Mouse (Mus musculus): ENCODE results near the gene Prss3. TPM values are rescaled to one million over a fixed set of nuclear protein-coding genes. Genes with fewer than 3 reads are reported as not detected.
"Not testable (repeated sequence)": the region's sequence is repeated elsewhere in the genome, so short reads cannot be mapped to it uniquely, and the experiment has no call there.

Gene Prss3
- not detected in 2 replicates for polyA plus RNA-seq (2015; fragmentation: Nextera tagmentation; extraction: Ambion mirVana)

- not testable (repeated sequence) for ATAC-seq (ENCODE audit: insufficient number of reproducible peaks, low FRiP score, low TSS enrichment, low read depth)
Observed at GRCm38 (mm10) chr6:41377578-41377977, at the start of gene Prss3. Gene Prss3, minus strand, starts transcription at chr6:41377678.

GRCm38 (mm10) chr6:41392056-41392455, 14.6 kb upstream of the Prss3 start, which contains the start of gene Gm5771:
Gene Gm5771, plus strand, starts transcription at chr6:41392356.
- not testable (repeated sequence) for H3K4me1 ChIP-seq; ATAC-seq (ENCODE audit: insufficient number of reproducible peaks, low FRiP score, low TSS enrichment, low read depth); H3K36me3 ChIP-seq

More at GRCm38 (mm10) chr6:41377578-41377977, at the start of gene Prss3:
- not testable (repeated sequence) for H3K36me3 ChIP-seq, H3K4me2 ChIP-seq, H3K4me1 ChIP-seq, H3K9me3 ChIP-seq, H3K27ac ChIP-seq, H3K9ac ChIP-seq, H3K4me3 ChIP-seq, H3K27me3 ChIP-seq

DNA sequence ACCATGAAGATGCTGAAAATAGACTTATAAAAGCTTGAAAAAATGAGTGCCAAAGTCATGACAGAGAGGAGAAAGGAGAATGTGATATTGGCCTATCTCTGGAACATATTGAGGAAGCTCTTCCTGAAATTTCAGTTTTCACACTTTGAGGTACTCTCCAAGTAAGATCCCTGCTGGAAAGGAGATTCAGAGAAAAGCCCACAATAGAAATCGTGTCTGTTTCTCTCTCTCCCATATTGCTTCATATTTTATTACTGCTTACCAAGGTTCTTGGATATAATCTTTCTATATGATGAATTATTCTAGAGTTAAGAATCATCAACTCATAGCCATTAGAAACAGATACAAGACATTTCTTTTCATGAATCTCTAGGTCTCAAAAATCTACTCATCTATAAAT, 14.2 kb upstream of the Prss3 start:
- H3K4me2 ChIP-seq; H3K27me3 ChIP-seq; H3K9me3 ChIP-seq; H3K4me3 ChIP-seq; H3K9ac ChIP-seq; H3K27ac ChIP-seq; ATAC-seq (ENCODE audit: insufficient number of reproducible peaks, low FRiP score, low TSS enrichment, low read depth); H3K4me1 ChIP-seq; H3K36me3 ChIP-seq: not testable (repeated sequence)
- 63% methylated on average over 1 of the region's 1 CpGs for WGBS

More at GRCm38 (mm10) chr6:41392056-41392455, 14.6 kb upstream of the Prss3 start, which contains the start of gene Gm5771:
- not testable (repeated sequence) for H3K9ac ChIP-seq, H3K4me3 ChIP-seq, H3K9me3 ChIP-seq, H3K27me3 ChIP-seq, H3K27ac ChIP-seq, H3K4me2 ChIP-seq

DNA sequence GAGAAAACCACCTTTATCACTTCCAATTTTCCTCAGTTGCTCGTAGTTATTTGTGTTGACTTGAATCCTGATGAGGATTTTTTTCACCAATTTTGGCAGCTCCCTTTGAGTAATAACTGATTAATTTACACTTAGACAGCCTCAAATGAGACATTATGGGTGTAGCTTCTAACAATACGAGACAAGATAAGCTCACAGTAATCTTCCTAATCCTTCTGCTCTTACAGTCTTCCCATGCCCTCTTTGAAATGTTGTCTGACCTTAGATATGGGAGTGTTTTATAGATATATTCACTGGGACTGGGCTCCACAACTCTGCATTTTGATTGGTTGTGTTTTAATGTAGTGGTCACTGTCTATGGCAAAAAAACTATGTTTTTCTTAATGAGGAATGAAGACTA, 9.3 kb upstream of the Prss3 start:
- H3K4me2 ChIP-seq: no peak overlapping the region
- 81% methylated on average over 2 of the region's 2 CpGs for WGBS
- H3K9me3 ChIP-seq: no peaks in the 10 kb centered on the region
- H3K4me3 ChIP-seq: no peak overlapping the region
- no peak for ATAC-seq (ENCODE audit: insufficient number of reproducible peaks, low FRiP score, low TSS enrichment, low read depth)
- no peaks in the 10 kb centered on the region for H3K27me3 ChIP-seq
- H3K27ac ChIP-seq: no peak overlapping the region
- no peaks in the 10 kb centered on the region for H3K4me1 ChIP-seq
- no peaks in the 10 kb centered on the region for H3K36me3 ChIP-seq
- H3K9ac ChIP-seq: no peak overlapping the region

GRCm38 (mm10) chr6:41373772-41374171, 3.7 kb downstream of the Prss3 start:
- not testable (repeated sequence) for H3K4me2 ChIP-seq; H3K9ac ChIP-seq; H3K9me3 ChIP-seq; ATAC-seq (ENCODE audit: insufficient number of reproducible peaks, low FRiP score, low TSS enrichment, low read depth); H3K4me1 ChIP-seq; H3K27ac ChIP-seq; H3K27me3 ChIP-seq; H3K4me3 ChIP-seq; H3K36me3 ChIP-seq
- 83% methylated on average over 2 of the region's 2 CpGs for WGBS

GRCm38 (mm10) chr6:41353932-41354331, 23.5 kb downstream of the Prss3 start, which contains the start of gene Try10:
Gene Try10, plus strand, starts transcription at chr6:41354105.
- Histone ChIP-seq H3K4me1 (no peaks in the 10 kb centered on the region), H3K27me3 (no peaks in the 10 kb centered on the region), H3K4me2 (no peak within 1 kb of the TSS), H3K9me3 (no peaks in the 10 kb centered on the region), H3K27ac (no peak within 1 kb of the TSS), H3K36me3 (no peaks in the 10 kb centered on the region), H3K4me3 (no peak within 1 kb of the TSS), H3K9ac (no peak within 1 kb of the TSS)
- 79% methylated on average over 2 of the region's 2 CpGs for WGBS
- no peak for ATAC-seq (ENCODE audit: insufficient number of reproducible peaks, low FRiP score, low TSS enrichment, low read depth)

Other genes starting within 250 kb of the Prss3 start
- gene Try4, start 75.4 kb downstream of the Prss3 start, polyA plus RNA-seq (2015; fragmentation: Nextera tagmentation; extraction: Ambion mirVana): not detected in 2 replicates
- not detected in 2 replicates for gene Try5, start 60.8 kb downstream of the Prss3 start, polyA plus RNA-seq (2015; fragmentation: Nextera tagmentation; extraction: Ambion mirVana)
- gene Try10, start 23.6 kb downstream of the Prss3 start, polyA plus RNA-seq (2015; fragmentation: Nextera tagmentation; extraction: Ambion mirVana): 0.32 TPM in 1 of 2 replicates, not detected in the other
- not detected in 2 replicates for gene Gm5771, start 14.7 kb upstream of the Prss3 start, polyA plus RNA-seq (2015; fragmentation: Nextera tagmentation; extraction: Ambion mirVana)
- not detected in 2 replicates for gene Gm10334, start 68.5 kb upstream of the Prss3 start, polyA plus RNA-seq (2015; fragmentation: Nextera tagmentation; extraction: Ambion mirVana)
- gene Prss1, start 81.3 kb upstream of the Prss3 start, polyA plus RNA-seq (2015; fragmentation: Nextera tagmentation; extraction: Ambion mirVana): not detected in 2 replicates
- gene Prss2, start 144.1 kb upstream of the Prss3 start, polyA plus RNA-seq (2015; fragmentation: Nextera tagmentation; extraction: Ambion mirVana): not detected in 2 replicates
- gene Ephb6, start 227.8 kb upstream of the Prss3 start, polyA plus RNA-seq (2015; fragmentation: Nextera tagmentation; extraction: Ambion mirVana): 22.6 and 22.8 TPM in 2 replicates